Mouse (Mus musculus): Measurements from ENCODE around the gene Spata2l.
"Not testable (repeated sequence)": the region's sequence is repeated elsewhere in the genome, so short reads cannot be mapped to it uniquely, and the experiment has no call there.

Gene Spata2l

GRCm38 (mm10) chr8:123235520-123236497 is at the start of gene Spata2l:
Gene Spata2l, minus strand, starts transcription at chr8:123236233.
- in situ Hi-C loops (cut with MboI; ENCODE audit: low sequenced_read_pairs) = no loop called here

DNA sequence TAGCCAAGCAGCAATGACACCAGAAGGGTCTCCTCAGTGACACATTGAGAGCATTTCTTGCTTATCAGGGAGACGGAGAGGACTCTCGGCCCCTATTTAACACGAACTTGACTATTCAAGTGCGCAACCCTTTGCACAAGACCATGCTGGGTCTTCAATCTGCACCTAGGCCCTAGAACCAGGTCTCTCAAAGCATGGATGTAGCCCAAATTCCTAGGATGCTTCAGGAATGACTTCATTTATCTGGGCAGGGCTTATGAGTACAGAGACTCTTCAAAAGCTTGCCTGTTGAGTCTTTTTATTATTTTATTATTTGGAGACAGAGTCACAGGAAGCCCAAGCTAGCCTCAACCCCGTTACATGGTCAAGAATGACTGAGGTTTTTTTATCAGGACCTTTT is 48.5 kb upstream of the Spata2l start:
- in situ Hi-C loops (cut with MboI; ENCODE audit: low sequenced_read_pairs) = no loop called here

DNA sequence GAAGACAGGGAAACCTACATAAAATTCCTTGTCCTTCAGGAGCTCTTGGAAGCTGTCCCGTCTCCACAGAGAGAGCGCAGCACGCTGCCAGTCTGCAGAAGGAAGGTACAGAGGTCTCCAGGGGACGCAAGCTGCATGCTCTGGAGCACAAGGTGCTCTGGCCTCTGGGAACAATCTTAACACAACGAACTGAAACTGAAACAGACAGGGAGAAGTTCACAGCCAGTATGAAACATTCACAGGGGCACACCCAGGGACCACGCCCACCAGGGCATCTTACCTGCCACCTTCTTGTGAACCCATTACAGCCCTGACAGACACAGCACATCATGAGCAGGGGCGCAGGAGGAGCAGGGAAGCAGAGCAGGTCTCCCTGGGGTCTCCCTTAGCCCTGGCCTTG is 48.0 kb upstream of the Spata2l start:
- in situ Hi-C loops (cut with MboI; ENCODE audit: low sequenced_read_pairs) = no loop called here

- in situ Hi-C loops (cut with MboI; ENCODE audit: low sequenced_read_pairs) = not testable (repeated sequence)
Observed at GRCm38 (mm10) chr8:123282994-123283393, 47.0 kb upstream of the Spata2l start.

GRCm38 (mm10) chr8:123280302-123281094 is 44.5 kb upstream of the Spata2l start:
- in situ Hi-C loops (cut with MboI; ENCODE audit: low sequenced_read_pairs) = no loop called here

GRCm38 (mm10) chr8:123279828-123280227 is 43.8 kb upstream of the Spata2l start:
- in situ Hi-C loops (cut with MboI; ENCODE audit: low sequenced_read_pairs) = no loop called here

DNA sequence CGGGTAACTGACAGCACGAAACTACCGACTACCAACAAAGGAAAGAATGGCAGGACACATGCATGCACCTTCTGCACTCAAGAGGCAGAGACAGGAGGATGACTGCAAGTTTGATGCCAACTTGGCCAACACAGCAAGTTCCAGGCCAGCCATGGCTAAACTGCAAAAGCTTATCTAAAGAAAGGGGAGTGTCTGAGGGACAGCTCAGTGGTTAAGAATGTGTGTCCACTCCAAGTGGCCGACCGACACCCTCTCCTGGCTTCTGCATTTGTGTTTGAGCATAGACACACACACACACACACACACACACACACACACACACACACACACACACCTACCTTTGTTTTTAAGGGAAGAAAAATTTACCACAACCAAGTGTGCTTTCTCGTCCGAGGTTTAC is 42.4 kb upstream of the Spata2l start:
- in situ Hi-C loops (cut with MboI; ENCODE audit: low sequenced_read_pairs) = no loop called here

- in situ Hi-C loops (cut with MboI; ENCODE audit: low sequenced_read_pairs) = no loop called here
Observed at GRCm38 (mm10) chr8:123275096-123275495, 39.1 kb upstream of the Spata2l start.

- in situ Hi-C loops (cut with MboI; ENCODE audit: low sequenced_read_pairs) = no loop called here
Observed at GRCm38 (mm10) chr8:123274447-123274846, 38.4 kb upstream of the Spata2l start.

- in situ Hi-C loops (cut with MboI; ENCODE audit: low sequenced_read_pairs) = no loop called here
Observed at GRCm38 (mm10) chr8:123271901-123272300, 35.9 kb upstream of the Spata2l start.

GRCm38 (mm10) chr8:123271147-123271546 is 35.1 kb upstream of the Spata2l start:
- in situ Hi-C loops (cut with MboI; ENCODE audit: low sequenced_read_pairs) = no loop called here

DNA sequence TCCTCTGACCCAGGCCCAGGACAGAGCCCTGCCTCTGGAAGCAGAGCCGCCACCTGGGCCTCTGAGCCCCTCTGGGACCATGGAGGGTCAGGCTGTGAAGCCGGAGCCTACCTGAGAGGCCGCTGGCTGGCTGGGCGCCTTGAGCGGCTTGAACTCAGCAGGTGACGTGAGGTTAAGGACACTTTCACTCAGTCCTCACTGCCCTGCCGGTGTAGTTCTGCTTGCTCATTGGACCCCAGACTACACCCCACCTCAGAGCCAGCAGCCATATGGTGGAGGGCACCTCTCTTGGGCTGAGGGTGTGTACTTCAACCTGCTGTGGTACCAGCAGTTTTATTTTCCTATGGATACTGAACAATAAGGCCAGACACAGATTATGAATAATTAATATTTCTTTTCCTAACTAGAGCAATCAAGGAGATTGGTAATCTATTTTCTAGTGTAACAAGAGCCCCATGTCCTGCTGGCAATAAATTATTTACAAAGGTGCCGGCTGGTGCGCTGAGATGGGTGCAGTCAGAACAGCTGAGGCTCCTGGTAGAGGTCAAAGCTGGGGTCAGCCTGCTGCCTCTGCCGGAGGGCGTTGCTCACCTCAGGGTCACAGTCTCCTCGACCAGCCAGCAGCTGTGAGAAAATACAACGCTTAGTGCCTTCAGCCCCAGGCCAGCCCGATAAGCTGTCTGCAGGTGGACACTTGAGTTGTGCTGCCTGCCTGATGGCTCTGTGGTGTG is 32.1 kb upstream of the Spata2l start:
- in situ Hi-C loops (cut with MboI; ENCODE audit: low sequenced_read_pairs) = no loop called here

- in situ Hi-C loops (cut with MboI; ENCODE audit: low sequenced_read_pairs) = not testable (repeated sequence)
Observed at GRCm38 (mm10) chr8:123257593-123257992, 21.6 kb upstream of the Spata2l start.

DNA sequence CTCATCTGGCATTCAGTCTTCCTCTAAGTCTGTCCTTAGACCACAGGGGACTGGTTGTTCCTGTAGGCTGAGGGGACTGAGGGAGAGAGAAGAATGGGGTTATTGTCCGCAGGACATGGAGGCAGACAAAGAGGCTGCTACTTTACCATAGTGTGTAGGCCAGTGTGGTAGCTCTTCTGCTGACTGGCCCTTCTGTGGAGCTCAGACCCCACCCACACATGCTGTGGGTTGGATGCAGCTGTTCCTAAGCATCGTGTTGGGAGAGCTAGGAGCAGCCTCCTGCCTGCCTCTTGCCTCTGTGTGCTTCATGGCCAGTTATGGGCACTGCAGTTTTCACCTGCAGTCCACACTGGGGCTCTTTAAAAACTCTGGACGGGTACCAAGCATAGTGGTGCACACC is 21.1 kb upstream of the Spata2l start:
- in situ Hi-C loops (cut with MboI; ENCODE audit: low sequenced_read_pairs) = no loop called here

DNA sequence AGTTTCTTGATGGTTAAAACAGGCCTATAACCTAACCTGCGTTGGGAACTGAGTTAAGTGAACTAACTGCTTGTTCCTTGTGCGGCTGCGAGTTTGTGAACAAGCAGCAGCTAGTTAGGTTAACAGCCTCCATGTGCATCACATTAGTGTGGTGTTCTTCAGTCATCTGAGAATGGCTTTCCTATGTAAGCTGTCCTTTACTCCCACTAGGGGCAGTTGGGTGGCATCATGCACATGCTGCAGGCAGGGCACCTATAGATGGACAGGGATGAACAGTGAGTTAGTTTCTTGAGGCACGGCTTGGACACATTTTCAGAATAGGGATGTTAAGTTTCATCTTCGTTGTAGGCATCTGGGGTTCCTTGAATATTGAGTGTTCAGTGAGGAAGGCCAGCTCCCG is 19.1 kb upstream of the Spata2l start:
- in situ Hi-C loops (cut with MboI; ENCODE audit: low sequenced_read_pairs) = no loop called here

DNA sequence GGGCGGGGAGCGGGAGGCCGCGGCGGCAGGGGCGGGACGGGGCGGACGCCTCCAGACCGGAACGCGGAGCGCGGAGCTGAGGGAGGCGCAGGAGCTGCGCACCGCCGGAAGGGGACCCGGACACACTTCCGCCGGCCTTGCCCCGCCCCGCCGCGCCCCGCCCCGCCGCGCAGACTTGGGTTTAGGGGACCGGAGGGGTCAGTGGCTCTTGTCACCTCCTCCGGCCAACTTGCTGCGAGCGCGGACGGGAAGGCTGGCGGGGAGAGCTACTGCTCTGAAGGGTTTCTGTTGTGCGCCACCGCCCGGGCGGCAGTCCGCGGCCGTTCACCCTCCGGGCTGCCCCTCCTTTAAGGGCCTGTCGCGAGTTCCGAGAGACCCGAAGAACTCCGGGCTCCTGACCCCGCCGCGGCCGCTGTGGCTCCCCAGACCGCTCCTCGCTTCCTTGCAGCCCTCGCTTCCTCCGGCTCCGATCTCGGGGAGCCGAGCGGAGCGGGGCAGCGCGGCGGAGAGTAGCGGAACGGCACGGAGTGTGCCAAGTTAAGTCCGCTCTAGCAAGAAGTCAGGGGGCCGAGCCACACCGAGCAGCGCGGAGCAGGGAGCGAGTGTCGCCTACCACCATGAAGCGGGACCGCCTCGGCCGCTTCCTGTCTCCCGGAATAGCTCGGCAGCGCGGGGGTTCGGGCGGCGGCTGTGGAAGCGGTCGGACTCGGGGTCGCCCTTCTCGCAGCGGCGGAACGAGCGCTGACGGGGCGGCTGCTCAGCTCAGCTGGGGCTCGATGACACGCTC is 18.3 kb upstream of the Spata2l start, which contains the start of the genes Zfp276 and Vps9d1:
Gene Zfp276, plus strand, starts transcription at position 97 of the 787 bp plus-strand sequence.
Gene Vps9d1, minus strand, starts transcription at position 250 of the 787 bp plus-strand sequence.
- in situ Hi-C loops (cut with MboI; ENCODE audit: low sequenced_read_pairs) = no loop called here

DNA sequence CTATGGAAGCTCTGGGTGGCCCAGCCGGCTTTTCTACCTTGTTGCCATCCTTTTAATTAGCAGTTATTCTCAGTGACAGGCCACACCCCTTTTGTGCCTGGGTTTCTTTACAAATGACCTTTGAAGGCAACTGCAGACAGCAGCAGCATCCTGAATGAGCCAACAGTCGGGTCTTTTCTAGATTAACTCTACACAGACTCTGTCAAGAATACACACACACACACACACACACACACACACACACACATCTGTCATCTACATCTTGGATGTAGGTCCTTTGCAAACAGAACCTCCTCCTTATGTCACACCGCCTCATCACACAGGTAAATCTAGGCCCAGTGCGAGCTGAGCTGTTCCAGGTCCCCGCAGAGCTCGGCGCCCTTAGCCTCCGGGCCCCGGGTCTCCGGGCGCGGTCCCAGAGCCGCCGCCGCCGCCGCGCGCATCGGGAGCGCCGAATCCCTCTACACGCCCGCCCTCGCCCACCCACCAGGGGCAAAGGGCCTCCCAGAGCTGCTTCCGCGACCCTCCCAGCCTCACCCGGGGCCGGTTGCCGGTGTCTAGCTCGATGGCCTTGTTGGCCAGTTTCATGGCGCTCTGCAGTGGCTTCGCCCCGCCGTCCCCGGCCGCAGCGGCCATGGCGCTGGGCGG is 17.5 kb upstream of the Spata2l start:
- in situ Hi-C loops (cut with MboI; ENCODE audit: low sequenced_read_pairs) = no loop called here

- in situ Hi-C loops (cut with MboI; ENCODE audit: low sequenced_read_pairs) = no loop called here
Observed at GRCm38 (mm10) chr8:123252925-123253324, 16.9 kb upstream of the Spata2l start.

DNA sequence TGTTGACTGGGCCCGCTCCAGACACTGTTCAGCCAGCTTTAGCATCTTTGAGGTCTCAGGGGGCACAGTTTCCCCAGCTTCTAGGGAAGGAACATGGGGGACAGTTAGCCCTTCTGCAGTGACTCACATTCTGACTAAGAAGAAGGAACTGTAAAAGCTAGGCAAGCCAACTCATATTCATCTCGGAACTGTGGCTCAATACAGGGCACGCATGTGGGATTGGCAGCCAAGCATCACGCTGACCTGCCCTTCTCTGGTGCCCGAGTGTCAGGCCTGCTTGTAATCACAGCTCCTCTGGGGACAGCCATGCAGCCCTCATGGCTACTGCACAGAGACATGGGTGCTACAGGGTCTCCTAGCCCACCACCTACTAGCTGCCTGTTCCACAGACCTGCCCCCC is 14.9 kb upstream of the Spata2l start:
- in situ Hi-C loops (cut with MboI; ENCODE audit: low sequenced_read_pairs) = no loop called here

DNA sequence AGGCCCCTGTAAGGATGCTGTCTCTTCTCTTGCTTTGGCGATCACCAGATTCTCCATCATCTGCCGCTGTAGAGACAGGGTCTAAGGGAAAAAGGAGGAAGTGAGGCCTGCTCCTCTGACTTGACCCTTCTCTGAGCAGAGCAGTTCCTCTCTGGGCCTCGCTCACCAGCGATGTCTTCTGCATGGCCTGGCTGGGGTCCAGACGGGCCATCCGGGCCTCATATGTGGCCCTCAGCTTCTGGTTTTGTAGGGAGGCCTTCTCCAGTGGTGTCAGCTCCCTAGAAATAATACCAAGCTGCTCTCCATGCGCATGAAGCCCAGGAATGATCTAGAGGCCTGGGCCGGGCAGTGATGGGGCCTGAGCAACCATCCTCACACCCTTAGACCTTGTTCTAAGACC is 12.6 kb upstream of the Spata2l start:
- in situ Hi-C loops (cut with MboI; ENCODE audit: low sequenced_read_pairs) = no loop called here

Measured in CH12F3 (cell line).